Mouse (Mus musculus) c-Kit-positive CD71-negative TER-119-negative erythroid progenitor cells, embryonic 14.5 days (primary cell): ENCODE data around the gene Ikbkg.
"Not testable (repeated sequence)": the region's sequence is repeated elsewhere in the genome, so short reads cannot be mapped to it uniquely, and the experiment has no call there.

Experiments used
- DNase-seq: peaks from one replicate; pipeline ENCODE4 v3.0.0-alpha.2; 2013; ENCODE audit warnings: low read depth

Gene Ikbkg

DNA sequence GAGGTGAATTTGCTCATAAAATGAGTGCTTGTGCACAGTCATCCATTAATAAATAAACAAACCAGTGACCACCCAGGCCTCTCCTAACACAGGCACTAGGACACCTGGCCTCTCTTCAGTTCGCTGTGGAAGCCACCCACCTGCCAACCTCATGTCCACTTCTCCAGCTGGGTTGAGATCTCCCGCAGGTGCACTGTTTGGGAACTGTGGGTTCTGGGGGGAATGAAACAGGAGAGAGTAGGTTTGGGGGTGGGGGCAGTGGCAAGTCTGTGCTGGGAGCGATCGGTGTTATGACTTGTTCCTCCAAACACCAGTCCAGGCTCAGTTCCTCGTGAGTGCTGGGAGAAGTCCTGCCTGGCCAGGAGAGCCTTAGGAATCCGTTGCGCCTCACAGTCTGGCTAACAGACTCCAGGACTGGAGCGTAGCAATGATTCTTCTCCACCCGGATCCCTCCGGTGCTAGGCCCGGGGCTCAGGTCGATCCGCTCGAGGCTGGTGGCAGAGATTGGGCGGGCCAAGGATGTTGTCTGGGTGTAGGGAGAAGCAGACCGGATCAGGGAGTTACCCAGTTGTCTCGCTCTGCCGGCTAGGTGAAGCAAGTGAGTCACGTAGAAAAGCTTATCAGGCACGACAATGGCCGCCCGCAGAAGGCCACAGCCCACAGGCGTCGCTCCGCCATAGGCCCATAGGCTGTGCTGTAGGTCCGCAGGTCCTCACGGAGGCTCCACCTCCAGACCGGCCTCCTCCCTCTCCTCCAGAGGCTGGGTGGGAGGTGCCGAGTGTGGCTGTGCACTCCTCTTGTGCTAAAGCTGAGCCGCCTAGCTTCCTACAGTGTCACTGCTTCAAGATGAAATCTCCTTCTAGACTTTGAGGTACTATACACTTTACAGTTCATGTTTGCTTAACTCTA lies at the start of gene Ikbkg, which contains the start of gene Fam3a:
TSS of gene Ikbkg (plus strand) at position 756 of the 909 bp plus-strand sequence.
TSS of gene Fam3a (minus strand) at position 738 of the 909 bp plus-strand sequence.
- peak; percentile 66 for DNase-seq

DNA sequence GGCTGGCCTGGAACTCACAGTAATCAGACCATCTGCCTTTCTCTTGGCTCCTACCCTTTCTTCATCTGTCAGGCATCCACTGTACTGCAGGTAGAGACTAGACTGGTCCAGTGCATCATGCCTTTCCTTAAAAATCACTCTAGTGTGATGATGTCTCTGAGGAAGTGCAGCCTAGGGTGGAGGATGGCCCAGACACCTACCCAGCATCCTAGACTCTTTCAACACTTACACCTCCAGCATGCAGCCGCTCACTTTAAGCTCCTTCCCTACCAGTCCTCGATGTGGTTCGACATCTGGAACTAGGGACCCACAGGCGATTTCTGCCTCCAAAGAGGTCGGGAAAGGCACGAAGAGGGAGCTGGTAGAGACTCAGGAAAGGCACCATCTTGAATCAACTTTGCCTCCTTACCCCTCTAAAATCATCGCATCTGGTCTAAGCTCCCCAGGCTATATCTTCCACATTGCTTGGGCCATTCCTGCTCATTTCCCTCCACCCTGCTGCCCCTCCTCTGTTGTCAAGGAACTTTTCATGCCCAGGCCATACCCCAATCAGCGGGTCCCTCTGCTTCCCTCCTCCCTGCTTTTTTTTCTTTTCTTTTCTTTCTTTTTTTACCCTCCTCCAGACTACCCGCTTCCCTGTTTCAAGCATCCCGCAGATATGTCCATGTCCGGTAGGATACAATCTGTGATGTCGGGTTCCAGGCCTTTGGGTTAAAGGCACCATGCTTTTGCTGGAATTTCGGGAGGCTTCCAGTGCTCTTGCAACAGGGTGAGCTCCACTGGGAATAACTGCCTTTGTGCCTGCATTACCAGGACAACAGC lies 40.2 kb upstream of the Ikbkg start:
- DNase-seq = no peak

DNA sequence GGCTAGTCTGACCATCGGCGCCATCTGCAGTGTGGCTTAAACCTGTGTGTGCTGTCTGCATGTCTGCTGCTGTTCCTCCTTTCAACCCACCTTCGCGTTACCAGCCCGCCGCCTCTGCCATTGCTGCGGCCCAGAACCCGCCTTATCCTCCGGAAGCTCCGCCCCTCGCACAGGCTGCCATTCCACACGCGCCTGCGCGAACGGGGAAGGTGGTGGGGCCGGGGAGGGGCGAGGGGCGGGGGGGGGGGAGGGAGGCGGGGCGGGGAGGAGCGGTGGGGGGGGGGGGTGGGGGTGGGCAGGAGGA lies 39.7 kb upstream of the Ikbkg start, which contains the start of gene Lage3:
TSS of gene Lage3 (minus strand) at position 152 of the 304 bp plus-strand sequence.
- peak; percentile 44 for DNase-seq

DNA sequence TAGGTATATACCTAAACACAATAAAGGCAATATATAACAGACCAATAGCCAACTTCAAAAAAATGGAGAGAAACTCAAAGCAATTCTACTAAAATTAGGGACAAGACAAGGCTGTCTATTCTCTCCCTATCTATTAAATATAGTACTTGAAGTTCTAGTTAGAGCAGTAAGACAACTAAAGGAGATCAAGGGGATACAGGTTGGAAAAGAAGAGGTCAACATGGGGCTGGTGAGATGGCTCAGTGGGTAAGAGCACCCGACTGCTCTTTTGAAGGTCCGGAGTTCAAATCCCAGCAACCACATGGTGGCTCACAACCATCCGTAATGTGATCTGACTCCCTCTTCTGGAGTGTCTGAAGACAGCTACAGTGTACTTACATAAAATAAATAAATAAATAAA lies 36.0 kb upstream of the Ikbkg start:
- DNase-seq = not testable (repeated sequence)

DNA sequence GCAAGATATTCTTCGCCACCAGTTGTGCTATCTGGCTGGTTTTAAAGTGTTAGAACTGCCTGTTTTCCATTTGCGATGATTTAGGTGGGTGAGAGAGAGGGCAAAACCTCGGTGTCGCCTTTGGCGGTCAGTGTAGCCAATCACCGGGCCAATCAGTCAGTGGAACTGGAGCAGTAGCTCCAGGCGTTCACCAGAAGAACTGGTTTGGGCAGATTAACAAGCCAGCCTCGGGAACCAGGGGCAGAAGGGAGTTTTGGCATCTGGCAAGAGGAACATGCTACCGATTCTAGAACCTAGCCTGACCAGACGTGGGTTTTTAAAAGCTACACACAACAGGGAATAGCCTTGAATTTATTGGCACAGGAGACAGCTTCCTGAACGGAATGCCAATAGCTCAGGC lies 33.9 kb upstream of the Ikbkg start:
- DNase-seq = no peak

DNA sequence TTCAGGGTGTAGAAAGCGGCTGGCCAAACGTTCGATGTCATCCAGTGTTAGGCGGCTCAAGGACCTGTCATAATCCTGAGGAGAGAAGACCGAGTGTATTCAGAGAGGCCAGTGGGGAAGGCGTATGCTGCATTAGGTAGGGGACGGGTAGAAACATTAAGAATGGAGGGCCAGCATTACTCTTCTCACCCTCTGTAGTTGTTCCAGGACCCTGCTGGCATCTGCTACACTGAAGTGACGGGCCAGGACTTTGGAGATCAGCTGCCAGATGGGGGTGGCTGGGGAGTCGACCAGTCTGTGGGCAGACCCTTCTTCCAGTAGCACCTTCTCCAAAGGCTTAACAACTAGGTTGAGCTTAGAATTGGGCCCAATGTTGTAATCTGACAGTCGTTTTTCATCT lies 25.6 kb upstream of the Ikbkg start:
- DNase-seq = no peak

DNA sequence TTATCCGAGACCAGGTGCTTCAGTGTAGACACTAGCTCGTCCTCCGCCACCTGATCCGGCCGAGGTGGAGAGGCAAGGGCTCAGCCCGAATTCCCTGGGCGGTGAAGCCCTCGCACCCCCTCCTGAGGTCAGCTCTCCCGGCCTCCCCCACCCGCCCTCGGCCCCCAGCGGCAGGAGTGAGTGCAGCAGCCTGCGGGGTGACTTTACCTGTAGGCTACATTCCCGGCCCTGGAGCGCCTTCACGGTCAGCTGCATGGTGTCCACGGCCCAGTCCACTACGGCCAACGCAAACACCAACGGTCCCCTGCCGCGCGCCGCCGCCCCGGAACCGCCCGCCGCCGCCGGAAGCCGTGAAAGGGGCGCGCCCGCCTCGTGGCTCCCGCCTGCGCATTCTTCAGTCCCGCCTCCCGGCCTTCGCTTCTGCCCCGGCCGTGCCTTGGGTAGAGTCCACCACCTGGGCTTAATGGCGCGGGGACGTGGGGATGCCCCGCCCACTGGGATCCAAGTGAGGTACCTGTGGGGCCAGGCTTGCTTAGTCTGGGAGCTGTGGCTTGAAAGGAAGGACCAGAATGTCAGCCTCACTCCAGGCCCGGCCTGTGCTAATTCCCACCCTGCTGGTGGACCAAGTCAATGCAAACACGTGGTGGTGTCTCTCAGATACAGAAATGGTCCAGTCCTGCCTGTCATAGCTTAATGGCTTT lies 24.7 kb upstream of the Ikbkg start:
- peak; percentile 24 for DNase-seq

DNA sequence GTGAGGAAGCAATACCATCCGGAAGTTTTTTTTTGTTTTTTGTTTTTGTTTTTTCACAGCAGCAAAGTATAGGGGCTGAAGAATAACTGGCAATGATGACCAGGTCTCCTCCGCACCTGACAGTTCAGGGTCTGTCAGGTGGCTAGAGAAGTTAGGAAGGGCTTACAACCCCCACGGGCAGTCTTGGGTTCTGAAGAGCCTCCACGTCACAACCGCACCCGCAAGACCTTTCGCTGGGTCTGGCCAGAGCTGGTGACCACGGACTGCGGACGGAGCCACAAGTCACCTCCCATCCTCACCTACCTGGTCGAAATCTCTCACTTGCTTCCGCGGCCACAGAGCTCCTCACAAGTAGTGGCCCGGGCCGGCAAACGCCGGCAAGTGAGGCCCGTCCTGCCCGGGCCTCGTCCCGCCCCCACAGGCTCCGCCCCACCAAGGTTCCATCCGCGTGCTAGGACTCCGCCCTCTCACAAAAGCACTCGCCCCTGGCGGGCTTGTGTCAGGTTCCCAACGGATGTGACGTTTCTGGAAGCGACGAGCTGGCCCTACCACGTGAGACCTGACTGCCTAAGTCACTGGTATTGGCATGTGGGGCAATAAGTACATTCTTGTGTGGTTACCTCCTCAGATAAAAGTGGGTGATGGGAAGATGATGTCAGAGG lies 20.1 kb upstream of the Ikbkg start, which contains the start of the genes Ubl4a and Slc10a3:
TSS of gene Ubl4a (minus strand) at position 331 of the 662 bp plus-strand sequence.
TSS of gene Slc10a3 (minus strand) at position 462 of the 662 bp plus-strand sequence.
- DNase-seq = peak; percentile 60

DNA sequence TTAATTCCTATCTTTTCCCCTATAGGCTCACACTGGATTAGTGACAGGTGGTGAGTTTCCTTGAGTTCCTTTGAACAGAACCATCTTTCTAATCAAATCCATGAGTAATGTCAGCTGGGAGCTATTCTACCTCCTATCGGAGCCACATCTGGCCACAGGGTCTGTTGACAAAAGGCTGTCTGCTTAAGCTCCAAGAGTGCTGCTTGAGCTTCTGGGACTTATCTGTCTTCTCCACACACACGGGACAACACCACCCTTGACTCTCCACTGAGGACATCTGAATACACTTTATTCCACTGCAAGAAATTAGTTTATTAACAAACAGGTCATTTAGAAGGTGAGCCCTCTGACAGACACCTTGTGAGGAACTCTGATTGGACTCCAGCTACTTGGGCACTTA lies 8.6 kb upstream of the Ikbkg start:
- no peak for DNase-seq

DNA sequence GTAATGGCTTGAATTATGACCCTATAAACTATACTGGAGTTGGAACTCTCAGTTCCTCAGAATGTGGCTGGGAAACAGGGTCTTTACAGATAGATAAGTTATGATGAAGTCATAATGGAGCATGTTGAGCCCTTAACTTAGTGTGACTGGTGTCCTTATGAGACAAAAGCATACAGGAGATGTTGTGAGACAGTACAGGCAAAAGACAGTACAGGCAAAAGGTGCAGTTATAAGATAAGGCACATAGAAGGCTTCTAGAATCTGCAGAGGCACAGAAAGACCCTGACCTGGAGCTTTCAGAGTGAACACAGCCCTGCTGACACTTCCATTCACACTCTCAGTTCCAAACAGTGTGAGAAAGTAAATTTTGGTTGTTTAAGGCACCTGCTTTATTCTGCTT lies 4.9 kb upstream of the Ikbkg start:
- no peak for DNase-seq

DNA sequence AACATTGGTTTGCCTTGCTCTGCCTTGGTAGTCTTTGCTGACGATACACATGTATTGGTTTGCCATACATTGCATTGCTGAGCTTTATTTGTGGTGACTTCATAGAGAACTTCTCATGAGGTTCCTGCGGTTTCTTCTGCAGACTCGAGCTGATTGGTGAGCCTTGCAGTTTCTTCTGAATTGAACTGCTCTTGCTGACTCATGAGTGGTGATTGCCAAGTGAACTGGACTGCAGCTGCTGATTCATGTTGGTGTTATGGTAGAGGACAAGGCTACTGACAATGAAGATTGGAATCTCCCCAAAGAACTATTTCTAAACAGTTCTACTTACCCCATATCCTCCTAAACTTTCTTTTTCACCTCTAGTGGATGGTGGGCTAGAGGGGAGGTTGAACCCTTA lies 7.0 kb downstream of the Ikbkg start:
- no peak for DNase-seq

DNA sequence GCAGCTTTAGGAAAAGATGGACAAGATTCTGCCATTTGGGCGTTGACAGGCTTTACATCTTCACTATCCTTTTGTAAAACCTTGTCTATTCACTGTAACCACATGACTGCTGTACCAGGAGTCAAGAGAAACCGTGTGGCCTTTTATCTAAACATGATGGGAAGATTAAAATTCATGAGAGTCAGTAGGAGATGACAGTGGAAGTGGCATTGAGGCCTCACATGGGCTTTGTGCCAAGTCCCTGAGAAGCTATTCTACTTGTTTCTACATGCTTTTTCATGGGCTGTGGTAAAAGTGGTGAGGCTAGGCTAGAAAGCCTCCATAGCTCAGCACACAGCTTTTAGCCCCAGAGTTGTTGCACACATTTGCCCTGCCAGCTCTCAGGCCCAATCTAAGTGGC lies 15.2 kb downstream of the Ikbkg start:
- no peak for DNase-seq

DNA sequence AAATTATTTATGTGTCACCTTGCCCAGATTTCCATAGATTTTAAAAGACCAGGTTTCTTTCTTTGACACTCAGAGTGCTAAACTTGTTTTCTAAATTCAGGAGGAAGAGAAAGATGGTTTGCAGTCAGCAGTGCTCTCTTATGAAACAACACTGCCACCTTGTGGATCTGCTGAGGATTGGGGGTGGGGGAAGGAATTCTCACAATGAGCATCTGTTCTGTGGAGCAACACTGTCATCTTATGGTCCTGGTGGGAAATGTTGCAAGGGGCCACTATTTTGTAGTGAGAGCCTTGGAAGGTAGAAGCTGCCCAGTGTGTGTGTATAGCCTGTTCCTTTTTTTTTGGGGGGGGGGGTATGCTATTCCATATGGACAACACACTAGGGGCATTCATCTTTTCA lies 20.3 kb downstream of the Ikbkg start:
- peak; percentile 51 for DNase-seq

DNA sequence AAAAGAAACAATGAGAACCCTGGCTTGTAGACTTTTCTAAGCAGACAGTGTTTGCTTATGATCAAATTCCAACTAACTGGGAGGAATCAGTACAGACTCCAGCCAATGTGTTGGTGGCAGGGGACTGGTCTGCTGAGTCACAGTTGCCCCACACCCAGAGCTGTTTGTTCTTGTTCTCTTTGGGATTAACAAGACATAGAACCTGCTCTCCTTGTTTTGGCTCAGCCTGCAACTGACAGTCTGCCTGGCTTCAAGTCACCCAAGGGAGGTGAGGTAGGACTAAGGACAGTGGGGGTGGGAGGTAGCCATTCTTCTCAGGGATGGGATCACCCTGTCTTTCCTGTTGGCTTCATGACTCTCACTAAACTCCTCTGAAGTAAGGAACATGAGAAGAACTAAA lies 31.4 kb downstream of the Ikbkg start:
- no peak for DNase-seq

DNA sequence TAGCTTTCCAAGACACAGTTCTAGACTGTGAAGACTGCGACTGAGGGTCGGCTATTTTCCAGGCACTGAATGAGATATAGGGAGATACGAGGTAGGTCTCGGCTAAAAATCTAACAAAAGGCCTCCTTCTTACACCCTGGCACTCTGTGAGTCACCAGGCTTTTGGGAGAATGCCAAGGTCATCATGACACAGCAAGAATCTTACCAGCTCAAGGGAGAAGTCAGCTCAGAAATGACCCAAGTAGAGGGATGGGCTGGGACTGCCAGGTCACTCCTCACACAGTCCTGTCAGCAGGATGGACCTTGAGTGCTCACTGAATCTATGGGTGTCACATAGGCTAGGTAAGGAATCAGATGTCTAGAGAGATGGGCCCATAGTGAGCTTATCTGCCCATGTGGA lies 32.1 kb downstream of the Ikbkg start:
- DNase-seq = peak; percentile 44

DNA sequence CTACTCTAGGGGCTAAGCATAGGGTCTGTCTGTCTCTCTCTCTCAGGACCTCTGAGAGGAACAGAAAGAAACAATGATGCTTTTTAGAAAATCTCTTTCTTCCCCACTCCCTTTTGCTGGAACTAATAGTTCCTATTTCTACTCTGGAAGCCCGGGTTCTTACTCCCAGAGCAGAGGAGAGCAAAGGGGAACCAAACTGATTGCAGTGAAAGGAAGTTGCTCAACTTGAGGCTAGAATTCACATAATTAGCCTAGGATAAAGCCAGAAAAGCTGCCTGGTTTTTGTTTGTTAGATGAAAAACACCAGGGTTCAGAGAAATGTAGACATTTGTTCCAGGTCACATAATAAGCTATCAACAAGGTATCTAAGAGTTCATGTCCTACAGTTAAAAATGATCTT lies 33.2 kb downstream of the Ikbkg start:
- no peak for DNase-seq

DNA sequence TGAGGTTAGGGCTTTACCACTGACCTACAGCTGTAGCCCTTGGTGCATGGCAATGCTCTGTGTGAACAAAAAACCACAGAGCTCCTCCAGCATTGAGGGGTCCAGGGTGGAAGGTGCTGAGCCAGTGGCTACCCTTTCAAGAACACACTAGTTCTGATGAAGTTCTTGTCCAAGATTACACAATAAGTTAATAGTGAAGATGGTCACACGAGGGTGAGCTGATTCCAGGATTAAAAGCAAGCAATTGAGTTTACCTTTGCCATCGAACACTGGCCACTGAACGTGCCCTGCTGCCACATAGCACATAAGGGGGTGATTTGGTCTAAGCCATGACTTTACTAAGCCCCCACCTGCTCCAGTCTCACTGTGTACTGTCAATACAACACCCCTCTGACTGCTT lies 34.0 kb downstream of the Ikbkg start:
- DNase-seq = no peak

DNA sequence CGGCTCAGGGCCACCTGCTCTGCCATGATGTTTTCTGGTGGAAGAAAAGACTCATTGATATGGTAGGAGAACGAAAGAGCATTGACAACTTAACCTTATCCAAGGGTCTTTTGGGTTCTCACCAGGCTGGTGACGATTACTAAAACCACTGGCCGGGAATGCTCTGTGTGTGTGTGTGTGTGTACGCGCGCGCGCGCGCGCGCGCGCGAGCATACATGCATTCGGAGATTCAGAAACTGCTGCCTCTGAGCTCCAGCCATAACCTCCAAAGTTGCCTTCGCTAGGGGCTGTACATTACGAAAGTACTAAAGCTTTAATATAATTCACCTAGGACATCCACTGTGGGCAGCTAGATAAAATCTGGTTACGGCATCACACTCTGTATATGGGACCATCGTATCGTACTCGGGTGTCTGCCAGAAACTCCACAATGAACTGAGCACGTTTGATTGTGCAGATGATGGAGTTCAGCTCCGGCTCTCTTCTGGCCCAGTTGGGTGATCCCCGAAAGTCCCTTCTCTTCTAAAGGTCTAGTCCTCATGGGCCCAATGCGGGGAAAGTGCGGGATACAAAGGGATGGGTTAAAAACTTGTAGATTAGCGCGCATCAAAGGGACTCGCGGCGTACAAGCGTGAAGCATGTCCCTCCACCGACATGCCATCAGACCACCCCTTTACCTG lies 35.2 kb downstream of the Ikbkg start:
- DNase-seq = no peak

DNA sequence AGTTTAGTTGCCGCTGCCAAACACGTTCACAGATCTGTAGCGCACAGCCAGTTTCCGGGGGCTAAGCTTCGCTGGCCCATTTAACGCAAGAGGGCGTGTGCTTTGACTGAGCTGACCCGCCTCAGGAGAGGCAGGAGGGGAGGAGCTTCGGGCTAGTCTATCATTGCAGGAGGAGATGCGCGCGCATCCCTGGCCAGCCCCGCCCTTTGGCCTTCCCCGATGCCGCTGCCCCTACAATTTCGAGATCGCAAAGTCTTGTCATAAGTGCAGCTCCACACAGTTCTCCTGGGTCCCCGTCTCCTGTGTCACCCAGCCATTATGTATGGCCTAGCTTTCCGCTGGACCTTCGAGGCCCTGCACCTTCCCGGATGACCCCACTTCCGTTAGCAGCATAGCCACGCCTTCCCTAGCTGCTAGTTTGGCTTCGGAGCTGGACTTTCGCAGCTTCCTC lies 35.8 kb downstream of the Ikbkg start, which contains the start of gene G6pdx:
TSS of gene G6pdx (minus strand) at position 369 of the 451 bp plus-strand sequence.
- DNase-seq = peak; percentile 76

DNA sequence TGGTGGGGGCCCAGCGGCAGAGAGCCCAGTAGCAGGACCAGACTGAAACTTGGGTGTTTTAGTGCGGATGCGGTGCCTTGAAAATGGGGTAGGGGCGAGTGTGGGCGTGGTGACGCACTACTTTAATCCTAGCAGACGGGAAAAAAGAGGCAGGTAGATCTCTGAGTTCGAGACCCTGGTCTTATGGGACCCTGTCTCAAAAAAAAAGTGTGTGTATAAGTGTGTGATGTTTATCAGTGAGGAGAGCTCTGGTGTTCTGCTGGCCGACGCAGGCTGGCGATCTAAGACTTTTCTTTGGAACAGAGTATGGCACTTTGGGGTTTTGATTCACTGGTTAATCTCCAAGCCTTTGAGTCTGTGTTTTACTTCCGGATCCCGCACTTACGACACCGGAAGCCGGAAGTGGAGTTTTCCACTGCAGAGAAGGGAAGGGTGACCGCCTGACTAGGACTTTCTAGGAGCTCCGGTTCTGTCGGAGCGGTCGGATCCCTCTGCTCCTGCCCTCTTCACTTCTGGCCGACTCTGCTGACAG lies 36.3 kb downstream of the Ikbkg start:
- peak; percentile 60 for DNase-seq
